Mouse (Mus musculus) thymus, postnatal 36 days (tissue): ENCODE results near the gene Tmem171.

ENCODE experiments used
- DNase-seq, 2 experiments: peaks; one replicate each; pipeline ENCODE4 v3.0.0; 2022; ENCODE audit warnings: mixed read lengths in 2 of 2

The Tmem171 gene

DNA sequence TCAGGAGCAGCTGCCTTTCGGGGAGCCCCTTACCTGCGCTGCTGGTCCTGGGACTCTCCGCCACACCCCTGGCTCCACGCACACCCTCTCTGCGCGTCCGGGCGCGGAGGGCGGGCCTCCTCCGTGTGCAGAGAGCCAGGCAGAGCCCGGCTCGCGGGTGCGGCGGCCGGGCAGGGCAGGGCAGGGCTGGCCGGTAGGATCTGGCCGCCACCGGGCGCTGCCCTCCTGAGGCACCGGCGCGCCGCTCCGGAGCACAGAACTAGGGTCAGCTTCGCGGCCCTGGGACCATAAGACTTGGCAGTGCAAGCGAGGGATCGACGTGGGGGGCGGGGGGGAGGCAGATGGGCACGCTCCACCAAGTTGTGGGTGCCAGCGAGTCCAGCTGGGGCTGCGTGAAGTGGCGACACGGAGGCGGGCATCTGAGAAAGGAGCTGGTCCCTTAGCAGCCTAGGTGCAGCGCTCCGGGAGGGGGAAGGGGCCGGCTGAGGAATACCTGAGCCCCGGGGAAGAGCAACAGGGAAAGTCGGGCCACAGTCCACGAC is at the start of gene Tmem171:
TSS of gene Tmem171 (minus strand) at position 62 of the 542 bp plus-strand sequence.
- DNase-seq, result no peak

DNA sequence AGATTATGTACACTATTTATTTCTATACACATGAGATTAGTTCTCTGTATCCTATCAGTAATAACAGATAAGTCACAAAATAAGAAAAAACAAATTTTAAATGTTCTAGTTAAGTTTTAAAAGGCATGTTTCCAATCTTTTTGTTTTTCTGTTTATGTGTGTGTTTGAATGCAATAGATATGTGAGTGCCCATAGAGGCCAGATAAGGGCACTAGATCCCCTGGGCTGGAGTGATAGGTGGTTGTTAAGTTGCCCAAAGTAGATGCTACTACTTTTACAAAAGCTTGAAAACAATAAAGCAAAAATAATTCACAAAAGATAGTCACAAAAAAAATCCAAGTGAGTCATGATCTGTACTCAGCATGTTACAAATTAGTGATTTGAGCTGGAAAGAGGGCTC is 49.2 kb upstream of the Tmem171 start:
- no peak for DNase-seq

DNA sequence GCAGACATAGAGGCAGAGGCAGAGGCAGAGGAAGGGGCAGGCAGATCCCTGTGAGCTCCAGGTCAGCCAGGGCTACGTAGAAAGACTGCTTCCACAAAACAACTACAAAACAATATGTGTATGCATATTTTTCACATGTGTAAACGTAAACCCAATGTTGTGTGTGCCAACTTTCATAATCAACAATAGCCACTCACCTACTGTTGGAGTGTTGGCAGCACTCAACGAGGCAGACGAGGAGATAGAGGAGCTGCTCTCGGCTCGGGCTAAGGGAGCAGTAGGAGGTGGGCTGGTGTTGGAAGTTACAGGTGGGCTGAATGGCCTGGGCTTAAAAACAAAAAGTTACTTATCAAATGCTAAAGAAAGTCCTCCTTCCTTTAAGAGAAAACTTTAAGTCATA is 48.6 kb upstream of the Tmem171 start:
- DNase-seq, result no peak

DNA sequence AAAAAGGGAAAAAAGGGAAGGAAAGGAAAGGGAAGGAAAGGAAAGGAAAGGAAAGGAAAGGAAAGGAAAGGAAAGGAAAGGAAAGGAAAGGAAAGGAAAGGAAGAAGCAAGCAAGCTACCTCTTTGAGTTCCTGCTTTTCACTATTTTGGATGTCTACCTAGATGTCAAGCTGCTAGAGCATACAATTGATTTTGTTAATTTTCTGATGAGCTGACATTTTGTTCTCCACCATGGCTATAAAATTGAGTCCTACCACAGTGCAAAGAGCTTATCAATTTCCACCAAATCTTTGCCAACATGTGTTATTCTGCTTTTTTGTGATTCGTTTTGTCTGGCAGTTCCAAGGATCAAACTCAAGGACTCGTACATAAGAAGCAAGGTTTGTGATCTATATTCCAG is 43.6 kb upstream of the Tmem171 start:
- DNase-seq, result no peak

DNA sequence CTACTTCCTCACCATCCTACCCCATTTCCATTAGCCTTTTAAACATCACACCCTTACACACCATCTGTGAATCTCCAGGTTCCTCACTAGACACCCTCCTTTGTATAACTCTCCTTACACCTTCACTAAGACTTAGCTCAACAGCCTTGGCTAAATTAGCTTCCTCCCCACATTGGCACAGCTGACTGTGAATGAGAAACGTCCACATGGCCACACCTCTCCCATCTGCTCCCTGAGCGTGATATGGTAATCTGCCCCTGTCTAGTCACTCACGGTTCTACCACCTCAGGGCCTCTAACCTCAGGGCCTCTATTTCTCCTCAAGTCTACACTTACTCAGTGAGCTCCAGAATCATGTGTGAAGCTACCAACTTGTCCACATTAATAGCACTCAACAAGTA is 38.7 kb upstream of the Tmem171 start:
- no peak for DNase-seq

DNA sequence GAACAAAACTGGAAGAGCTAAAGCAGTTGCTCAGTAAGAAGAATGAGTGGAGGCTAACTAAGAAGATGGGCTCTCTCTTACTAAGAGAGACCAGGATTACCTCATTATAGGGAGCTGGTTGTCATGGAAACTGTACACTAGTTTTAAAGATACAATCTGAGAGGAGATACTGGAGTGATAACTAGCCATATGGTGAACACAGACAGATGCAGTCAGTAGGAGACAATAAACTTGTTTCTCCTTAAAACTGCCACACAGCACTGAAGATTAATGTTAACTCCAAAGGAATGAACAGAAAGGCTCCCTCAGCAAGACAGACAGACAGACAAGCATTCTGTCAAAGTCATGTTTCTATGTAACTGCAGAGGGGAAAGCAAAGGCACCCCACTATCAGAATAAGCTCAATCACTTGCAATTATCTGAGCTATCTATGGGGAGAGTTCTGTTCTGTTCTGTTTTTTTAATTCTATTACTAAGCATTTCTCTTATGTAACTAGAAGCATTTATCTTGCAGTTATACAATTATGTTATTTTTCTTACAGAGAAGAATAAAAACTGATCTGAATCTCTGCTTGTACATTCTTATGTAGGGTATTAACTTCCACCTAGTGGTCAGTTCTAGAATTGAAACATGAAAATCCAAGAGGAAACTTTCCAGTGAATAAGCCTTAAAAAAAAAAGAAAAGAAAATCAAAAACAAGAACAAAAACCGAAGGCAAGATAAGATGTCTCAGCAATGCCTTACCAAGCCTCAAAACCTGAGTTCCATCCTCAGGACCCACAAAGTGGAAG is 34.8 kb upstream of the Tmem171 start:
- no peak for DNase-seq

DNA sequence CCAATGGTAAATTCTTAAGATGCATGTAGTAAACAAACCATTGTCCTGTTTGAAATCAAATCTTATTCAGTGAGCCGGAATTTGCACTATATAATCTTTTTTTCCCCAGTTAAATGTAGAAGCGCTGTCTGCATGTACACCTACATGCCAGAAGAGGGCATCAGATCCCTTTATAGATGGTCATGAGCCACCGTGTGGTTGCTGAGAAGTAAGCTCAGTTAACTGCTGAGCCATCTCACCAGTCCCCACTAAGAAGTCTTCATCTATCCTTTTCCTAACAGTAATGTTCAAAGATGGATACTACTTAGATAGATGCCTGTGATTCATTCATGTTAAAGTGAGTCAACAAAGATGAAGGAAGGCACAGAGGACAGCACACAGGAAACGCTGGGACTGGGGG is 31.9 kb upstream of the Tmem171 start:
- no peak for DNase-seq

DNA sequence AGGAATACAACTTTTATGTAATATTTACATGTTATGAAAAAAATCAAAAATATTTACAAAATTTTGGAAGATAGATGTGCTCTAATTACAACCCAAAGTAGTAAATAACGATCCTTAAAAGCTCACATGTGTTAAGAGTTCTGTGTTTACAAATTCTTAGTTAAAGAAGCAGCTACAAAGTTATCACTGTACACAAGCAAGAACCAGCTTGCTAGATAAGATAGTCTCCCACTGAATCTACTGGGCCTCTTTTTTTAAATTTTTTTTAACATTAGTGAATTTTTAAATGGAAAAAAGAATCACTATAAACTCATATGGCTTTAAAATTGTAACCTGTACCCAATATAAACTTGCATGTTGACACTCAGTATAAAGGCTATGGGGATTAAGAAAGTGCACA is 28.8 kb upstream of the Tmem171 start:
- DNase-seq, result no peak

DNA sequence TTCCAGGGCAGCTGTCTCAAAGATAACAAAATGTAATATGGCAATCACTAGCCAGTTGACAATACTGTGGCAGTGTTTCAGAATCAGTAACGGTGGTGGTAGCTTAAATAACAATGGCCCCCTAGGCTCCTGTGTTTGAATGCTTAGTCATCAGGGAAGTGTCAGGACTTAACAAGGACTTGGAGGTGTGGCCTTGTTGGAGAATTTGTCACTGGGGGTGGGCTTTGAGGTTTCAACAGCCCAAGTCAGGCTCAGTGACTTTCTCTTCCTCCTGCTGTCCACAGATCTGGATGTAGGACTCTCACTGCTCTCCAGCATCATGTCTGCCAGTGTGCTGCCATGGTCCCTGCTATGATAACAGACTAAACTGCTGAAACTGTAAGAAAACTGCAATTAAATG is 27.7 kb upstream of the Tmem171 start:
- DNase-seq, result no peak

DNA sequence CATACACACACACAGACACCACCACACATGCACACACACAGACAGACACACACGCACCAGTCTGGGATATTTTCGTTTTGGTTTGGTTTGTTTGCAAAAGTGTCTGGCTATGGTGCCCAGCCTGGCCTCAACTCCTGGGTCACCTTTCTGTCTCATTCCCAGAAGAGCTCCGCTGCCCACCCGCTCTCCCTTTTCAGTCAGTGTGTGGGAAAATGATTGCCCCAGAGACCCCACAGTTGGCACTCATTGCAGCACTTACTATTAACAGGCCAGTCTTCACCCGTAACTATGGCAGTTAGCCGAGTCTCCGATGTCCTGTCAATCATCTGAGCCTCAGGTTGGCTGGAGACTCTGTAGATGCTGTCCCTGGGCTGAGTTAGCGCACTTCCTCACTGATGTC is 21.5 kb upstream of the Tmem171 start:
- DNase-seq, result no peak

DNA sequence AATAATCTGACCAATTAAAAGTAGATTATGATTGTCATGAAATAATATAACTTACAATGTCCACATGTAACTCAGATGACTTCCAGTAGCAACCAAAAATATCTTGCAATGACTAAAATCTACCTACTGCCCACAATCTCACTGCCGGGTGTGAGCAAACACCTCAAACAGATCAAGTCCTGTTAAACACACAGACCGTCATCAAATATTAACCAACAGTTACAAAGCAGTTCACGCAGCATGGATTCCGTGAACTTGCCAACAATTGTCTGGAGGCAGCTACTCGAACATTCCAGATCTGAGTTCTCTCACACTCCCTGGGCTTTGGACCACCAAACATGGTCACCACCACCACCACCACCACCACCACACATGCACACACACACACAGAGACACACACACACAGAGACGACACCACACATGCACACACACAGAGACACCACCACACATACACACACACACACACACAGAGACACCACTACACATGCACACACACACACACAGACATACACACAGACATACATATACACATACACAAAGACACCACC is 20.9 kb upstream of the Tmem171 start:
- DNase-seq, result no peak

DNA sequence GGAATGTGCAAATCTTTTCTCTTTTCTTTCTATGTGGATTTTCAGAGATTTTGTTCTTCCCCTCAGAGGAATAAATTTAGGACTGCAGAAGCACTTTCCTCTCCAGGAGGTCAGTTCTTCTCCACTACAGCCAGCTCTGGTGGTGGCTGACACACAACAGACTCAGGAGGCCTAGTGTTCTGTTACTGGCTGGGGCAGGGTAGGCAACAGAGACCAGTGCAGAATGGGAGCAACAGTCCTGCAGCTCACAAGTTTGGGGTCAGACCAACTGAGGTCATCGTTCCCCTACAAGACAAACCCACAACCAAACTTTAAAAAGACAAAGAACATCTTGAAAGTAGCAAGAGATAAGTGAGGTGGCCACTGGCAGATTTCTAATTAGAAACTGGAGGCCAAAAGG is 16.0 kb upstream of the Tmem171 start:
- no peak for DNase-seq

DNA sequence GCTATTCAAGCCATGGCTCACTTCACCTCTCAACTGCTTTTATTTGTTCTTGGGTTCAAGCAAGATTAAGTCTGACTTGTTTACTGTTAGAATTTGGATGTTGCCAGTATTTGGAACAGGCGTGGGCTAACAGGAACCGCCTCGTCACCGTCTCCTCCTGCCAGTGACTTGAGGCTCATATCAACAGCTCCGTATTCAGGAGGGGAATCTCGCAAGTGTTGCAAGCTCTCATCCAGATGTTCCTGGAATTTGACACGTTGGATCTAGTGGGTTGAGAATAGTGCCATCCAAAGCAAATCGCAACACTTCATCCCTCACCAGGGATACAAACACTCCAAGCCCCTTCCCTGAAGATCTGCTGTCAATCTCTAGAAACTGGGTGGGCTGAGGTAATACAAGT is 15.6 kb upstream of the Tmem171 start:
- DNase-seq, result no peak

DNA sequence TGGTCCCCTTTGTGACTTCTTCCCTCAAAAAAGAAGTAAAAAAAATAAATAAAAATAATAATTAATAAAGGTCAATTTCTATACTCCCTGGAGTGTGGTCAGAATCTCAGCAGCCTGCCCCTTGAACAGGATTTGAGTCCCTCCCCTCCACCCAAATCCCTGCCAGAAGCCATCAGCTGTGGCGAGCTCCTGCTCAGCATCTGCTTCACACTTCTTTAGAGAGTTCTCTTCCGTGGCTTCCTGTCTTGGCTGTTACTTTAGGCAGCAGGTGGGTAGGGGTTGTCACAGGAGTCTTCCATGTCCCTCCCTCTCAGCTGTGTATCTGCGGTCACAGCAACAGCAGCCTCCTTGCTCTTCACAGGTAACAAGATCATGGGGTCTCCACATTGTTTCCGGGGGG is 10.9 kb upstream of the Tmem171 start:
- no peak for DNase-seq

DNA sequence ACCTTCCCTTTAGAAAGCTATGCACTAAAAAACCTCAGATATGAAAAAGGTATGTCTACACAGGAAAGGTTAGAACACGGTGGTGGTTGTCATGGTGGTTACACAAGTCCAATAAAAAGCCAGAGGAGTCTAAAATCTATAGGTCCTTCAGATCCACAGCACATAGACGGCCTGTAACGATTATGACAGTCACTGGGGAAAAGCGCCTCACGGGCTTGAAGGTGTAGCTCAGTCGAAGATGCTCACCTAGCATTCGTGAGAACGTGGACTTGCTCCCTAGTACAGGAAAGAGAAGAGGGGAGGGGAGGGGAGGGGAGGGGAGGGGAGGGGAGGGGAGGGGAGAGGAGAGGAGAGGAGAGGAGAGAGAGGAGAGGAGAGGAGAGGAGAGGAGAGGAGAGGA is 9.2 kb upstream of the Tmem171 start:
- no peak for DNase-seq

DNA sequence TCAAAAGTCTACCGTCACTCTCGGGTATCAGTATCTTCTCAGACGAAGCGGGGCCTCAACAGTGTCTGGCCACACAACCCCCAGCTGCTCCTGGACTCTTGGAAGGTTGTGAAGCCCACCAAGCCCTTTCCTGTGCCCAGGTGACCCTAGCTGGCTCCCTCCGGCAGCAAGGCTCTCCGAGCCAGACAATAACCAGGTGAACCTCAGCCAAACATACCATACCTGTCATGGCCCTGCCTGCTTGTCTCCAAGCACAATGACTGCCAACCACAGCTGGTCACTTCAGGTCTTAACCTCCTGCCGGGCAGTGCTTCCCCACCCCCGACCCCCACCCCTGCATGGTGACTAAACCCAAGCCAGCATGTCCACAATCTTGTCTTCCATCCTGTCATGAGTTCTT is 7.7 kb upstream of the Tmem171 start:
- DNase-seq, result no peak

DNA sequence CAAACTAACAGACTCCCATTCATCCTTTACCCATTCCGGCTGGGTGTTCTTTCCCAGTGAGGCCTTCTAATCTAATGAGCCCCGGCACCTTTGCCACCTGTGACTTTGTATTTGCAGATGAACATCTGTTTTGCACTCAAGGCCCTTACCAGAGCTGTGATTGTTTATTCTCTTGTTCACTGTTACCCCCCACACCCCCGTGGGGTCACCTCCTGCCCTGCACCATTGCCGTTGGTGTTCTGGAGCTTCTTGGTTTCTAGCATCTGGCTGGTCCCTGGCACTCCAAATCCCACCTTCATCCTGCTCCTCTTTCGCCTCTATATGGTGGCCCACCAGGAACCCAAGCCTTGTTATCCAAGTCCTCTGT is 6.7 kb upstream of the Tmem171 start:
- DNase-seq, result no peak

DNA sequence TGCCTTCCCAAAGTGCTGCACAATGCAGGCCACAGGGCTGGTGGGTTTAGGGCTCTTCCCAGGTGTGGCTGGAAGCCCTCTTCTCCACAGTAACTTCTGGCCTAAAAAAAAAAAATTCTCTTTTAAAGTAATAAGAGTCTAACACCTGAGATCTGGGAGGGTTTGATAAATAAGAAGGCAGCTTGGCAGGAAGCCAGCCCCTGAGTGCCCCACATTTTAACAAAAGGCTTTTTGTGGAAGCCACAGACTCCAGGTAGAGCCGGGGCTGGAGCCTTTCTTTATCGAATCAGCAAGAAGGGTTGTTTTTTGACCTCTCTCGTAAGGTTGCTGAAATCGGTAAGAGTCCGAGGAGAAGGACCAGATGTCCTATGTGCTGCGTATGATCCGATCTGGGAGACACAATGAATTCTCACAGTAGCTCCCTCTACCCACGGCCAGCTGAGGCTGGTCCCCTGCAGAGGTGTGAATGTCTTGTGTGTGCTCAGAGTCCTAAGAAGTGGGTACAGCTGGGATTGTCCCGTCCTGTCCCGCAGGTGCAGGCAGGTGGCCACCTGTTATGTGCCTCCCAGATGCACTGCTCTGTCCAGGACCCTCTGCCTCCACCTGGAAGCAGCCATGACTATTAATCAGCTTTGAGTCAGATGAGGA is 6.2 kb upstream of the Tmem171 start:
- no peak for DNase-seq

DNA sequence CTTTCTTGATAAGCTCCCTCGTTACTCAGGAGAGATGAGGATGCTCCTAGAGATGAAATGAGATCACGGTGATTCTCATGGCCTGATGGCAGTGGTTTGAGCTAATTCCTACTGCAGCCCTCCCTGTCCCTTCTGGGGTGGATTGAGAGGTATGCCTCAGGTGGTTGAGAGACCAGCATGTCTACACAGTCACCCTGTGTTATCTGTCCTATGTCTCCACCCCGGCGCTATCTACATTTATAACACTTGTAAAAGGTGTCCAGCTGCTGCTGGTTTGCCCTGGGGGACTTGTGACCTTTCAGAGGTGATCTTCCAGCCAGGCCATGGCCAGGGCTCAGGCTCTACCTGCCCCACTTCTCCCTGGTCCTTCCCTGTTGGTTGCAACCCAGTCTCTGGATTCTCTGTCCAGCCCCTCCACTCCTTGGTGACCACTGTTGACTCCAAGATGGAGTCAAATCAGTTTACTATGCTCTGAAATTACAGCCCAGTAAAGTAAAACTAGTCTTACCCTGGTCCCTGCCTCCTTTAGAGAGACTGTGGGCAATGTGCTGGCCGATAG is 5.4 kb upstream of the Tmem171 start:
- no peak for DNase-seq

DNA sequence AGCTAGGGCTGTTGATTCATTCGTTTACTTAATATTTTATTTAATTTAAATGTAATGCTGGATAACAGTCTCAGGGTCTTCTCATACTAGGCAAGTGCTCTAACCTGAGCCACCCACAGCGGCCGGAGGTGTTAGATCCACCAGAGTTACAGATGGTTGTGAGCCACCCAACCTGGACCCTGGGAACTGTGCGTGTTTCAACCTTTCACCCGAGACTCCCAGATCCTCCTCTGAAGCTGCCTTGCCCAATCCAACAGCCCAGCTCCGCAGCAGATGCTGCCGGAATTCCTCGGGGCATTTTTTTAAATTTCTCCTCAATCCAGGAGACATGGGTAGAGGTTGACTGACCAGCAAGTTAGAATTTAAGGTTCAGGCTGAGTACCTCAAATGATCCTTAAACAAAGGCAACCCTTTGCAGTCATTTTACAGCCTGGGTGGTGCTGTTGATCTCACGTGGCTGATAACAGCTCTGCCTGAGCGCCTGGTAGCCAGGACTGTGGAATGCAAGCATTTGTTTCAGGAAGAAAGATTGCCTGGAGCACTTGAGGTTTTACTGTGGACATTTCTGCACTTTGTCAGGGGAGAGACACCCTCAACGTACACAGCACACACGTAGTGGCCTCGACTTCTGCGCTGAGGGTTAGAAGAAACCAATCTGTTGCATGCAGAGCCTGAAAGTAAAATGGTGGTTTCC is 4.6 kb upstream of the Tmem171 start:
- no peak for DNase-seq

DNA sequence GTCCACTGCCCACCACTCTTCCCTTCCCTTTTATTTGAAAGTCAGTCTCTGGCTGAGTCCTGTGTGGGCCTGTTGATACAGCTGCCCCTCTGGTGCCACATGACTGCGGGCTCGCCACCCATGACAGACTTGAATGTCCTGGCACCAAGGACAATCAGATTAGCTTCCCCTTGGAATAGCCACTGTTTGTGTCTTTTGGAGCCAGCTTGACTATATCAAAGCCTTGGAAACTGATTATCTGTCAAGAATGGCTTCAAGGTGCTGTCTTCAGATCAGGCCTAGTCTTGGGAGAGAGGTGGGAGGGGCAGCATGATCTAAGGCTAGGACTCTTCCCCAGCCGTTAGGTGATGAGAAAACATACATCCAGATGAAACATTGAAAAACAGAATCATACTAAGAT is 2.1 kb upstream of the Tmem171 start:
- no peak for DNase-seq

DNA sequence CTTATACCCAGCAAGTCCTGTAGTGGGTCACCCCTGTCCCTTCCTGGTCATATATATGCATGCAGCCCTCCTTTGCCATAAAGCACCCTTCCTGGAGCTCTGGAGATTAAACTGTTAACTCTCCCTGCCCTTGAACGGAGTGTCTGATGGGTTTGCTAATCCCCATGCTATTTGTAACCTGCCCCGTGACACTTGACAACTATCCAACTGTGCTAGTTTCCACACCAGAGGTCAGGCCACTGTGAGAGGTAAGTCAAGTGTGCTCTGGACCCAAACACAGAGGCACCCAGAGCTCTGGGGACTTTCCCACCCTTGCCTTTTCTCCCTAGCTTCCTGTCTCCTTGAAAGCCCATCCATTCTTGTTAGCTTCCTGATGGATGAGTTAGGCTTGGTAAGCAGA is 912 bp upstream of the Tmem171 start:
- no peak for DNase-seq

DNA sequence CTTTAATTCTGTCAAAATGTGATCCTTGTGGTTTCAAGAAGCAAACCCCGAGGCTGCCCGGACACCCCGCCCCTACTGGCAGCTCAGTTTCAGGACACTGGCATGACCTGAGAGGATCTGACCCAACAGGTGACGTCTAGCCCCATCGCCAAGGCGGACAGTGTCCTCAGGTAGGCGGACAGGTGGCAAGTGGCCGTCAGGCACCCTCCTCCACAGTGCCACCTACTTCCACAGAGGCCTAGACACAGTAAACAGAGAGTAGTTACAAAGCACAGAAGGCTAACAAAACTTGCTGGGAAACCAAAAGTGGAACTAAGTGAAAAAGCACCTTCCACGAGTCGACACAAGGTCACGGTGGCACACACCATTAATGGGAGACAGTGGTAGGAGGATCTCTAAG is 1.3 kb downstream of the Tmem171 start:
- DNase-seq, result no peak
